45 mouse cellular contexts compared by ENCODE assay signal in the genomic region with DNA sequence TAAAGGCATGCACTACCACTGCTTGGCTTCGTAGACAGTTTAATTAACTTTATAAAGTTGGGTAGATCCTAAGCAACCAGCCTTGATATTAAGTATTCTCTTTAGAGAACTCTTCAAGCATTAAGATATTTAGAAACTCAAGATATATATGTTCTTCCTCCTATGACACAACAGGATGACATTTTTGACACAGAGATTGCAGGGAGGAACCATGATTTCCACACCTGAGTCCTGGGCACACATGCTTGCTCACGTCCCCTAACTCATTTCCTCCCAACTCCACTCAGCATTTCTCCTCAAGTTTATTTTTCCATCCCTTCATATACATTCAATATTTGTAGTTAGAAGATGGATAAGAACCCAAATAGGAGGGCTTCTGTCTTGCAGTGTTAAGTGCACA. TPM values are rescaled to one million over a fixed set of nuclear protein-coding genes. Genes with fewer than 3 reads are reported as not detected.
"Had no signal": no experiment of that assay in that cellular context is flagged by ENCODE, and none has a peak within 500 bp of the region (broad histone marks: within the 10 kb centered on the region; RNA-seq: fewer than 3 reads in every experiment).

No protein-coding gene starts in this region.

- H3K9ac ChIP-seq: limb, embryonic 12.5 days; limb, embryonic 13.5 days; limb, embryonic 15.5 days; liver, embryonic 12.5 days; liver, embryonic 13.5 days; liver, embryonic 14.5 days; liver, embryonic 15.5 days; lung, embryonic 14.5 days; lung, embryonic 15.5 days; midbrain, embryonic 12.5 days; midbrain, embryonic 13.5 days; midbrain, embryonic 15.5 days; neural tube, embryonic 12.5 days had no signal

- H3K27me3 ChIP-seq: limb, embryonic 12.5 days; limb, embryonic 13.5 days; limb, embryonic 15.5 days; liver, embryonic 12.5 days; liver, embryonic 13.5 days; liver, embryonic 15.5 days; lung, embryonic 15.5 days; megakaryocyte, embryonic 14.5 days; midbrain, embryonic 12.5 days; midbrain, embryonic 13.5 days; midbrain, embryonic 15.5 days; neural tube, embryonic 12.5 days had no signal

- H3K4me3 ChIP-seq: left cerebral cortex, adult 2 months; limb, embryonic 10.5 days; limb, embryonic 12.5 days; limb, embryonic 13.5 days; limb, embryonic 15.5 days; liver, embryonic 12.5 days; liver, embryonic 13.5 days; liver, embryonic 15.5 days; lung, embryonic 15.5 days; megakaryocyte, embryonic 14.5 days; midbrain, embryonic 12.5 days; midbrain, embryonic 13.5 days; midbrain, embryonic 15.5 days; myocyte; neural tube, embryonic 12.5 days had no signal

- H3K36me3 ChIP-seq: limb, embryonic 10.5 days; limb, embryonic 12.5 days; limb, embryonic 13.5 days; limb, embryonic 15.5 days; liver, embryonic 12.5 days; liver, embryonic 13.5 days; liver, embryonic 15.5 days; lung, embryonic 15.5 days; midbrain, embryonic 12.5 days; midbrain, embryonic 13.5 days; midbrain, embryonic 15.5 days; neural tube, embryonic 12.5 days had no signal

- H3K4me2 ChIP-seq: limb, embryonic 12.5 days; limb, embryonic 13.5 days; limb, embryonic 15.5 days; liver, embryonic 11.5 days; liver, embryonic 12.5 days; liver, embryonic 13.5 days; liver, embryonic 15.5 days; lung, embryonic 14.5 days; lung, embryonic 15.5 days; midbrain, embryonic 11.5 days; midbrain, embryonic 12.5 days; midbrain, embryonic 13.5 days; midbrain, embryonic 15.5 days; neural tube, embryonic 12.5 days had no signal

- H3K4me1 ChIP-seq: limb, embryonic 10.5 days; limb, embryonic 12.5 days; limb, embryonic 13.5 days; limb, embryonic 15.5 days; liver, embryonic 12.5 days; liver, embryonic 13.5 days; liver, embryonic 15.5 days; lung, embryonic 15.5 days; megakaryocyte, embryonic 14.5 days; midbrain, embryonic 12.5 days; midbrain, embryonic 13.5 days; midbrain, embryonic 15.5 days; neural tube, embryonic 12.5 days had no signal

- H3K9me3 ChIP-seq: limb, embryonic 10.5 days; limb, embryonic 12.5 days; limb, embryonic 15.5 days; liver, embryonic 12.5 days; liver, embryonic 13.5 days; liver, embryonic 15.5 days; lung, embryonic 15.5 days; megakaryocyte, embryonic 14.5 days; midbrain, embryonic 13.5 days; midbrain, embryonic 15.5 days; neural tube, embryonic 12.5 days had no signal

- H3K27ac ChIP-seq: left cerebral cortex, adult 2 months; limb, embryonic 10.5 days; limb, embryonic 12.5 days; limb, embryonic 13.5 days; limb, embryonic 15.5 days; liver, embryonic 12.5 days; liver, embryonic 13.5 days; liver, embryonic 14.5 days; liver, embryonic 15.5 days; lung, embryonic 15.5 days; macrophage; midbrain, embryonic 12.5 days; midbrain, embryonic 13.5 days; midbrain, embryonic 15.5 days; neural tube, embryonic 12.5 days had no signal

- DNase-seq: left cerebral cortex, postnatal 4 days; liver, embryonic 13.5 days; lung, adult 18-20 months; lung, adult 2 months; lung, embryonic 14.5 days; lung, postnatal 10 days; lung, postnatal 14 days; lung, postnatal 36 days; lung, postnatal 4 days; midbrain, embryonic 14.5 days had no signal

- ATAC-seq: liver, embryonic 12.5 days; lung, postnatal 0 days; midbrain, embryonic 13.5 days; midbrain, embryonic 15.5 days; midbrain, embryonic 16.5 days had no signal

RNA-seq across cellular contexts. Expression of gene Gm5483, which starts 4.1 kb away (rescaled TPM):
- total RNA-seq: left cerebral cortex, adult 18-20 months; left cerebral cortex, adult 8-10 months; left cerebral cortex, postnatal 10 days; left cerebral cortex, postnatal 14 days; left cerebral cortex, postnatal 25 days; left cerebral cortex, postnatal 36 days; liver, adult 2 months; megakaryocyte-erythroid progenitor cell, adult 5-6 weeks; midbrain, postnatal 0 days; monocyte, adult 5-6 weeks had no signal
- polyA plus RNA-seq: limb, embryonic 10.5 days; limb, embryonic 11.5 days; liver, adult 2 months; lung, adult 2 months; macrophage; midbrain, embryonic 13.5 days; midbrain, embryonic 14.5 days; myocyte; neural tube, embryonic 11.5 days had no signal

RNA-seq across cellular contexts. Expression of gene Stfa2l1, which starts 23.3 kb away (rescaled TPM):
- total RNA-seq: left cerebral cortex, adult 18-20 months; left cerebral cortex, adult 2 months; left cerebral cortex, adult 8-10 months; left cerebral cortex, postnatal 10 days; left cerebral cortex, postnatal 14 days; left cerebral cortex, postnatal 25 days; left cerebral cortex, postnatal 36 days; left cerebral cortex, postnatal 4 days; liver, adult 2 months; megakaryocyte-erythroid progenitor cell, adult 5-6 weeks; midbrain, postnatal 0 days; monocyte, adult 5-6 weeks had no signal
- polyA plus RNA-seq: limb, embryonic 10.5 days; limb, embryonic 11.5 days; limb, embryonic 12.5 days; limb, embryonic 13.5 days; liver, adult 2 months; lung, embryonic 14.5 days; midbrain, embryonic 11.5 days; midbrain, embryonic 12.5 days; midbrain, embryonic 14.5 days; midbrain, embryonic 15.5 days; myocyte; neural tube, embryonic 11.5 days had no signal

RNA-seq across cellular contexts. Expression of gene Gm5416, which starts 30.3 kb away (rescaled TPM):
- total RNA-seq: left cerebral cortex, adult 18-20 months; left cerebral cortex, adult 2 months; left cerebral cortex, adult 8-10 months; left cerebral cortex, postnatal 10 days; left cerebral cortex, postnatal 14 days; left cerebral cortex, postnatal 25 days; left cerebral cortex, postnatal 36 days; left cerebral cortex, postnatal 4 days; liver, adult 2 months; megakaryocyte progenitor cell, adult 5-6 weeks; megakaryocyte-erythroid progenitor cell, adult 5-6 weeks; midbrain, postnatal 0 days; monocyte, adult 5-6 weeks had no signal
- polyA plus RNA-seq: limb, embryonic 10.5 days; limb, embryonic 11.5 days; limb, embryonic 12.5 days; limb, embryonic 13.5 days; limb, embryonic 14.5 days; limb, embryonic 15.5 days; liver, adult 2 months; liver, embryonic 11.5 days; lung, adult 2 months; lung, embryonic 14.5 days; lung, embryonic 15.5 days; lung, embryonic 16.5 days; macrophage; midbrain, embryonic 11.5 days; midbrain, embryonic 12.5 days; midbrain, embryonic 13.5 days; midbrain, embryonic 14.5 days; midbrain, embryonic 15.5 days; midbrain, embryonic 16.5 days; midbrain, postnatal 0 days; myocyte; neural tube, embryonic 11.5 days; neural tube, embryonic 12.5 days had no signal

RNA-seq across cellular contexts. Expression of gene 2010005H15Rik, which starts 41.4 kb away (rescaled TPM):
- total RNA-seq: left cerebral cortex, adult 18-20 months; left cerebral cortex, adult 2 months; left cerebral cortex, adult 8-10 months; left cerebral cortex, postnatal 10 days; left cerebral cortex, postnatal 14 days; left cerebral cortex, postnatal 25 days; left cerebral cortex, postnatal 36 days; left cerebral cortex, postnatal 4 days; liver, adult 2 months; megakaryocyte progenitor cell, adult 5-6 weeks; megakaryocyte-erythroid progenitor cell, adult 5-6 weeks; midbrain, postnatal 0 days; monocyte, adult 5-6 weeks had no signal
- polyA plus RNA-seq: limb, embryonic 10.5 days; limb, embryonic 11.5 days; limb, embryonic 12.5 days; liver, adult 2 months; lung, embryonic 14.5 days; macrophage; midbrain, embryonic 11.5 days; midbrain, embryonic 12.5 days; midbrain, embryonic 13.5 days; midbrain, embryonic 14.5 days; midbrain, embryonic 15.5 days; midbrain, embryonic 16.5 days; midbrain, postnatal 0 days; myocyte; neural tube, embryonic 11.5 days; neural tube, embryonic 12.5 days had no signal

RNA-seq across cellular contexts. Expression of gene Csta1, which starts 48.9 kb away (rescaled TPM):
- total RNA-seq: left cerebral cortex, adult 18-20 months; left cerebral cortex, adult 2 months; left cerebral cortex, adult 8-10 months; left cerebral cortex, postnatal 10 days; left cerebral cortex, postnatal 14 days; left cerebral cortex, postnatal 25 days; left cerebral cortex, postnatal 36 days; left cerebral cortex, postnatal 4 days; liver, adult 2 months; megakaryocyte-erythroid progenitor cell, adult 5-6 weeks; monocyte, adult 5-6 weeks had no signal
- polyA plus RNA-seq: liver, adult 2 months; liver, embryonic 11.5 days; liver, embryonic 12.5 days; liver, embryonic 13.5 days; liver, embryonic 14.5 days; liver, embryonic 15.5 days; lung, embryonic 14.5 days; macrophage; midbrain, embryonic 13.5 days; midbrain, embryonic 14.5 days; midbrain, embryonic 15.5 days; midbrain, embryonic 16.5 days; midbrain, postnatal 0 days; myocyte; neural tube, embryonic 11.5 days had no signal
